Mouse (Mus musculus) lung, embryonic 16.5 days (tissue): ENCODE measurements around the gene Zfp385a. TPM values are rescaled to one million over a fixed set of nuclear protein-coding genes. Genes with fewer than 3 reads are reported as not detected.

Experiments used
- ATAC-seq: fragments of 200-750 bp; cut with Nextera tagmentation; 2 replicates; pipeline ENCODE4 v1.8.0; 2017; ENCODE audit warnings: low read depth, mild to moderate bottlenecking, moderate library complexity
- H3K27ac ChIP-seq: fragments of 300-500 bp; sonication (generic); 2 replicates; pipeline ENCODE4 v1.5.1; 2014; ENCODE audit warnings: mild to moderate bottlenecking, control low read depth, low read length
- H3K27me3 ChIP-seq: fragments of 300-500 bp; sonication (generic); 2 replicates; pipeline ENCODE4 v1.6.1; 2014; ENCODE audit warnings: low read depth, low read length, mixed read lengths; ENCODE audit not compliant: control insufficient read depth, insufficient read depth
- H3K36me3 ChIP-seq: fragments of 300-500 bp; sonication (generic); 2 replicates; pipeline ENCODE4 v1.6.1; 2014; ENCODE audit warnings: low read length; ENCODE audit not compliant: control insufficient read depth, insufficient read depth
- H3K4me1 ChIP-seq: fragments of 300-500 bp; sonication (generic); replicated peaks from 2 replicates; pipeline ENCODE4 v1.6.1; 2014; ENCODE audit warnings: low read length, mixed read lengths; ENCODE audit not compliant: control insufficient read depth, insufficient read depth
- H3K4me2 ChIP-seq: fragments of 300-500 bp; sonication (generic); 2 replicates; pipeline ENCODE4 v1.6.1; 2014; ENCODE audit warnings: low read depth, low read length, control low read depth
- H3K4me3 ChIP-seq: fragments of 300-500 bp; sonication (generic); 2 replicates; pipeline ENCODE4 v1.5.1; 2014; ENCODE audit warnings: mild to moderate bottlenecking, low read length, control low read depth
- H3K9ac ChIP-seq: fragments of 300-500 bp; sonication (generic); 2 replicates; pipeline ENCODE4 v1.6.1; 2014; ENCODE audit warnings: low read length, control low read depth
- H3K9me3 ChIP-seq: fragments of 300-500 bp; sonication (generic); 2 replicates; pipeline ENCODE4 v1.6.1; 2016; ENCODE audit warnings: low read length; ENCODE audit not compliant: control insufficient read depth
- whole genome bisulfite sequencing: fragments of 180-500 bp; shearing (Covaris S2); extraction: QIAGEN DNeasy Blood & Tissue Kit; methylation state at CpG from one replicate; pipeline ENCODE4 v1.1.7; 2014; 5-methylcytosine and 5-hydroxymethylcytosine counted together
- polyA plus RNA-seq: library from polyadenylated mRNA; unstranded; fragments of >200 nt; fragmentation: Nextera tagmentation; extraction: Ambion mirVana; gene quantifications from 2 replicates; pipeline ENCODE4 v1.2.1, GENCODE M21; 2015

The Zfp385a gene
- polyA plus RNA-seq, 1 experiment from 2014 or later = 8.6 TPM

- Histone ChIP-seq H3K9me3 (no peaks in the 10 kb centered on the region), H3K4me2 (no peak overlapping the region), H3K4me1 (peaks cover 5% of the 10 kb centered on the region; the same call in 1 of the 2 replicates), H3K27ac (no peak overlapping the region), H3K27me3 (peaks cover 21% of the 10 kb centered on the region), H3K9ac (no peak overlapping the region), H3K4me3 (no peak overlapping the region), H3K36me3 (no peaks in the 10 kb centered on the region)
- 49% methylated on average over 3 of the region's 3 CpGs for WGBS
- no peak for ATAC-seq
Observed at GRCm38 (mm10) chr15:103335040-103335439, 4.9 kb downstream of the Zfp385a start.

- no peaks in the 10 kb centered on the region for H3K36me3 ChIP-seq
- ATAC-seq = no peak
- peaks cover 14% of the 10 kb centered on the region for H3K27me3 ChIP-seq
- H3K9me3 ChIP-seq = no peaks in the 10 kb centered on the region
- H3K4me1 ChIP-seq = no peaks in the 10 kb centered on the region
- 47% methylated on average over 2 of the region's 2 CpGs for WGBS
- no peak overlapping the region for H3K9ac ChIP-seq
- H3K4me2 ChIP-seq = no peak overlapping the region
- H3K4me3 ChIP-seq = no peak overlapping the region
- no peak overlapping the region for H3K27ac ChIP-seq
Observed at GRCm38 (mm10) chr15:103334194-103334593, 5.7 kb downstream of the Zfp385a start.

- Histone ChIP-seq H3K4me3 (no peak overlapping the region), H3K9me3 (no peaks in the 10 kb centered on the region), H3K27me3 (peaks cover 9% of the 10 kb centered on the region), H3K4me1 (no peaks in the 10 kb centered on the region), H3K27ac (no peak overlapping the region), H3K4me2 (no peak overlapping the region), H3K9ac (no peak overlapping the region), H3K36me3 (no peaks in the 10 kb centered on the region)
- WGBS = 71% methylated on average over 5 of the region's 5 CpGs
- no peak for ATAC-seq
Observed at GRCm38 (mm10) chr15:103333738-103334137, 6.2 kb downstream of the Zfp385a start.

GRCm38 (mm10) chr15:103333081-103333615 is 6.7 kb downstream of the Zfp385a start:
- Histone ChIP-seq H3K27me3 (peaks cover 4% of the 10 kb centered on the region), H3K4me1 (no peaks in the 10 kb centered on the region), H3K27ac (no peak overlapping the region), H3K36me3 (no peaks in the 10 kb centered on the region), H3K9ac (no peak overlapping the region), H3K4me2 (no peak overlapping the region), H3K9me3 (no peaks in the 10 kb centered on the region), H3K4me3 (no peak overlapping the region)
- WGBS = 68% methylated on average over 5 of the region's 5 CpGs
- ATAC-seq = peak; percentile 17; the same call in 1 of the 2 replicates

GRCm38 (mm10) chr15:103323455-103324247 is 16.2 kb downstream of the Zfp385a start:
- Histone ChIP-seq H3K4me2 (peak overlapping the region; percentile 94), H3K27me3 (no peaks in the 10 kb centered on the region), H3K4me1 (peaks cover 13% of the 10 kb centered on the region), H3K4me3 (peak overlapping the region; percentile 70), H3K27ac (peak overlapping the region; percentile 59), H3K9ac (peak overlapping the region; percentile 78), H3K9me3 (no peaks in the 10 kb centered on the region), H3K36me3 (no peaks in the 10 kb centered on the region)
- WGBS = under 1% methylated on average over 27 of the region's 40 CpGs
- peak; percentile 98 for ATAC-seq

- H3K27ac ChIP-seq = no peak overlapping the region; the same call in 1 of the 2 replicates
- peak overlapping the region; percentile 94 for H3K4me2 ChIP-seq
- H3K36me3 ChIP-seq = no peaks in the 10 kb centered on the region
- WGBS = 2% methylated on average over 19 of the region's 26 CpGs
- peak overlapping the region; percentile 70 for H3K4me3 ChIP-seq
- H3K9me3 ChIP-seq = no peaks in the 10 kb centered on the region
- H3K27me3 ChIP-seq = no peaks in the 10 kb centered on the region
- H3K9ac ChIP-seq = peak overlapping the region; percentile 78
- ATAC-seq = peak; percentile 73
- peaks cover 13% of the 10 kb centered on the region for H3K4me1 ChIP-seq
Observed at GRCm38 (mm10) chr15:103323070-103323454, 16.8 kb downstream of the Zfp385a start.

GRCm38 (mm10) chr15:103322396-103322795 is 17.5 kb downstream of the Zfp385a start:
- peak overlapping the region; percentile 70 for H3K4me3 ChIP-seq
- H3K9me3 ChIP-seq = no peaks in the 10 kb centered on the region
- WGBS = 51% methylated on average over 4 of the region's 4 CpGs
- H3K4me2 ChIP-seq = peak overlapping the region; percentile 94
- H3K9ac ChIP-seq = peak overlapping the region; percentile 78
- peaks cover 13% of the 10 kb centered on the region for H3K4me1 ChIP-seq
- no peak overlapping the region for H3K27ac ChIP-seq
- H3K36me3 ChIP-seq = 0 out of 2 replicates have a peak, but pooled peaks cover 2% of the 10 kb centered on the region
- no peak for ATAC-seq
- no peaks in the 10 kb centered on the region for H3K27me3 ChIP-seq

- Histone ChIP-seq H3K9me3 (no peaks in the 10 kb centered on the region), H3K4me3 (no peak overlapping the region), H3K27ac (no peak overlapping the region), H3K27me3 (no peaks in the 10 kb centered on the region), H3K9ac (no peak overlapping the region), H3K4me1 (peaks cover 18% of the 10 kb centered on the region), H3K36me3 (0 out of 2 replicates have a peak, but pooled peaks cover 2% of the 10 kb centered on the region), H3K4me2 (no peak overlapping the region)
- no peak for ATAC-seq
- 54% methylated on average over 1 of the region's 1 CpGs for WGBS
Observed at GRCm38 (mm10) chr15:103321076-103321475, 18.8 kb downstream of the Zfp385a start.

- H3K4me2 ChIP-seq = no peak overlapping the region
- ATAC-seq = no peak
- no peak overlapping the region for H3K4me3 ChIP-seq
- no peaks in the 10 kb centered on the region for H3K27me3 ChIP-seq
- 0 out of 2 replicates have a peak overlapping the region, but pooled peaks have one; percentile 0 for H3K9ac ChIP-seq
- WGBS = 56% methylated on average over 3 of the region's 3 CpGs
- H3K4me1 ChIP-seq = peaks cover 38% of the 10 kb centered on the region
- 0 out of 2 replicates have a peak, but pooled peaks cover 6% of the 10 kb centered on the region for H3K36me3 ChIP-seq
- no peaks in the 10 kb centered on the region for H3K9me3 ChIP-seq
- H3K27ac ChIP-seq = no peak overlapping the region
Observed at GRCm38 (mm10) chr15:103318201-103318816, 21.6 kb downstream of the Zfp385a start.
